Mouse (Mus musculus) layer of hippocampus, adult 9-10 months (tissue): Measurements from ENCODE around the gene Mad1l1.

ENCODE experiments used
- DNase-seq: peaks from one replicate; pipeline ENCODE4 v3.0.0; 2022; ENCODE audit warnings: low spot score

Gene Mad1l1

DNA sequence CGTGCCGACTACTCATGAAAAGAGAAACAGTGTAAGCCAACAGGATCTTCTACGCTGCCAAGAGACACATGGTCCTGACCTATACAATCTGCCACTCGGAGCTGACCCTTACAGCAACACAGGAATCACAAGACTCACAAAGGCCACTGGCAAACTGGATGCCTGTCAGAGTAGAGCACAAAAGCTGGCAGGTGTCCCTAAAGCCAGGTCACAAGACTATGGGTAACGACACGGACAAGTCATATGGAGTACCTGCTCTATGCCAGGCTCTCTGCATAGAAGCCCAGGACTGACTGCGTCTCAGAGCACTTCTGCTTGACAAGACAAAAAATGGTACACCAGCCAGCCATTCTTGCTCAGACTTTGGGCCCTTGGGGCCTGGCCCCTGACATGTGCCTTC, 234.1 kb downstream of the Mad1l1 start:
- DNase-seq = no peak

DNA sequence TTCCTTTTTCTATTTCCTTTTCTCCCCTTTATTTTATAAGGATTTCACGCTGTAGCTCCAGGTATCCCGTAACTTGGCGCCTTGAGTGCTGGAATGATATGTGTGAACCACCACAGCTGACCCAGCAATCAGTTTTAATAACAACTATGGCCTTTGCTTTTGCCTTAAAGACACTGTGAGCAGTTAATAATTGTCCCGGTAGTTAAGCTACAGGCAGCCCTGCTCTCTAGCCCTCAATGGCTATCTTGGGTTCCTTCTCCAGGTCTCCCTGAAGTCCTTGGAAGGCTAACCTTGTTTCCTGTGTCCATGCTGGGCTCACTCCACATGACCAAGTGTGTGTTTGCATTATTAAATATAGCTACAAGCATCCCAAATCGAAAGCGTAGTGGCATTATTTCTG, 237.0 kb downstream of the Mad1l1 start:
- no peak for DNase-seq

DNA sequence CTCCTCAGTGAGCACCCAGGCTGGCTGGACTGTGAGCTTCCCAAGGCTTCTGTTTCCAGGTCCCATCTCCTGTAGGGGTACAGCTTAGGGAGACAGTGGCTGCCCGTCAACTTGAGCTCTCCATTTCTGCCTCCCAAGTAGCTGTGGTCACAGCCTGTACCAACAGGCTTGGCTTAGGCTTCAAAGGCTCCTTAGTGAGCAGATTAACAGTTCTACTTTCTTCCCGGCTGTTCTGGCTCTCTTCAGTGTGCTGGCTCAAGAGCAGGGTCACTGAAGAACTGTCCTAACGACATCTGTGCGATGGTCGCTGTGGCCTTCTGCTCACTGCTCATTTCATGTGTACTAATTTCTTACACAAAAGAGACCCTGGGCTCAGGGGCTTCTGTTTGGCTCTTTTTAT, 237.4 kb downstream of the Mad1l1 start:
- no peak for DNase-seq

DNA sequence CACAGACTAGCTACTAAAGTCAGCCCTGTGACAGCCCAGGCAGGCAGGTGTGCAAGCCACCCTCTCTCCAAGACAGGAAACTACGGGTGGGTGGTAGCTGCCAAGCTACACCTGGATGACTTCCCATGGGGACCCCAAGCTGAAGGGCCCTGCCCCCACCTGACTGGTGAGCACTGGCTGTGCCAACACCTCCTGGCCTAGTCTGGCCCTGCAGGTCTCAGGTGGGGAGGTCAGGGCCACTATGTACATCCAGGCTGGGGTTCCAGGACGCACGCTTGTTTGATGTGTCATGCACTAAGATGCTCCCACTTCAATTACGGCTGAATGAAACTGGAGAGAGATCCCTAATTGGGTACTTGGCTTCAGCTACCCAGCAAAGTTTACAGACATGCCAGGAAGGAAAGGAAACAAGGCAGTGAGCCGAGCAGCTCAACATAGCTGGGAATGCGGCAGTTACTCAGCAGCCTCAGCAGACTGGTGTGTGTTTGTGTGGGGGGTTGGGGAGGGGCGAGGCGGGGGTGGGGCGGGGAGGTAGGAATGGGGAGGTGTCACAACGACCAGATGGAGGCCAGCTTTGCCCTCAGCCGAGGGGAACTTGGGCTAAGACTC, 239.0 kb downstream of the Mad1l1 start:
- DNase-seq = no peak

DNA sequence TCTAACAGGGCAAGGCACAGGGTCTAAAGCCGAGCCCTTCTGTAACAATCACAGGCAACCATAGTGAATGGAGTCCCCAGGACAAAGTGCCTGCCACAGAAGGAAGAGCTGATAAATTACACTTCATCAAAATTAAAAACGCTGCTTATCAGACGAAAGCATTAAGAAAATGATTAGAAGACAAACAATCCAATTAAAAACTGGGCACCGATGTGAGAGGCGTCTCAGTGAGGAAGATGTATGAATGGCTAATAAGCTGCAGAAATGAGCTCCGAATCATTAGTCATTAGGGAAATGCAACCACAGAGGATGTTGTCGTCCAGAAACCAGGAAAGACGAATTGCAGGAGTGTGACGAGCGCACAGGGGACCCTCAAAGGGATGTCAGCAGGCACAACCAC, 240.3 kb downstream of the Mad1l1 start:
- no peak for DNase-seq

DNA sequence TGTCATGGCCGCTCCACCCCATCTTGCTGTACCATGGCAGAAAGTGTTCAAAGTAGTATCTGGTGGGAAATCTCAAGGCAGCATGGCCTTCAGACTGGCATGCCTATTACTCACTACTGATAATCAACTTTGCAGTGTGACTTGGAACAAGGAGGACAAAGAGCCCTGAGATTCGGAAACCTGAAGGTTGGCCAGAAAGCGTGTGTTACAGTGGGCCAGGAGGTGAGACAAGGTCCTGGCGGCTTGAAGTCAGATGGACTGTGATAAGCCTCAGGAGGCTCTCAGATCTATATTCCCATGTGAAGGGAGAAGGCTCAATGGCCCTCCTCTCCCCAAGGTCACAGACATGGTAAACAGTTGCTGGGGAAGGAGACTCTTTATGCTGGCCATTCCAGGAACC, 241.8 kb downstream of the Mad1l1 start:
- DNase-seq = no peak

DNA sequence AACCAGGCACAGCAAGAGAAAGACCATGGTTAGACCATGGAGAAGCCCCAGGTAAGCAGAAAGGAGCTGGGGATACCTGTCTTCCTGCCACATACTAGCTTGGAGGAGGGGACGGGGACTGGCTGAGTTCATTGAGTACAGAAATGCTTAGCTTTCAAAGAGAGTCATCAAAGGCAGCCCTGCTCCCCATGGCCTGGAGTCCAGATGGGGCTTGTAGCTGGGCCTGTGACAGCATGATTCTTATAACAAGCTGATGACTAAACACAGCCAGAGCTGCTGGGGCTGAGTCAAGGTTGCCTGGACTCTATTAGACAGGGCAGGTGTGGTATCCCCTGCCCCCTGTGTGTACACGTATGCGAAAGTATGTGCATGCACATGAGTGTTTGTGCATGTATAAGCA, 242.9 kb downstream of the Mad1l1 start:
- no peak for DNase-seq

DNA sequence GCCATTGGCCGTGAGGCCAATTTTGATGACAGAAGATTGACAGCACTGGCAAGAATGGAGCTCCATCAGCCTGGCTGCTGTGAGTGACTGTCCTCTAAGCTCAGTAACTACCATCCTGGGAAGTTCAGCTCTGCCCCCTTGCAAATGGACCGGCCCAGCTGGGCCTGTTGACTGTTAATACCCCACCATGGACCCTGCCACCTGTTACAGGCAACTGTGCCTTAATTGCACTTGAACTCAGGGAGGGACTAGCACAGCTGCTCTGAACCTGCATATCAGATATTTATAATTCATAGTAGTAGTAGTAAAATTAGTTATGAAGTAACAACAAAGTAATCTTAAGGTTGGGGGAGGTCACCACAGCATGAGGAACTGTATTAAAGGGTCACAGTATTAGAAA, 244.9 kb downstream of the Mad1l1 start:
- DNase-seq = no peak

DNA sequence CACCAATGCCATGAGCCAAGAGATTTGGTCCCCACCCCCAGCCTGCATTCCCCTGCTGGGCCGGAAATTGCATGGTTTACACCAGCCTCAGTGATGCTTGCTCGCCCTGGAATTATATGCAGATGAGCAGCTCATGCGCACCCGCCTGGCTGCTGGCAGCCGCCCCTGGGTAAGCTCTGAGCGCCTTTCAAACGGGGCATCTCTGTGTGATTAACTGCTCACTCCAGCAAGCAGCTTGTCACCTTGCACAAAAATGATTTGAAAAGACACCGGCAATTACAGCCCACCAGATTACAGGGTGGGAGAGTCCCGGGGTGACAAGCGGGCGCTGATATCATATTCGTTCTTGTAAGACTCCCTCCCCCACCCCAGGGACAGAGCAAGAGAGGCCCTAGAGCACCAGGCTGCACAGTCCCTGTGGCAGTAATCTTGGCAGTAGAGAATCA, 247.7 kb downstream of the Mad1l1 start:
- DNase-seq = no peak

DNA sequence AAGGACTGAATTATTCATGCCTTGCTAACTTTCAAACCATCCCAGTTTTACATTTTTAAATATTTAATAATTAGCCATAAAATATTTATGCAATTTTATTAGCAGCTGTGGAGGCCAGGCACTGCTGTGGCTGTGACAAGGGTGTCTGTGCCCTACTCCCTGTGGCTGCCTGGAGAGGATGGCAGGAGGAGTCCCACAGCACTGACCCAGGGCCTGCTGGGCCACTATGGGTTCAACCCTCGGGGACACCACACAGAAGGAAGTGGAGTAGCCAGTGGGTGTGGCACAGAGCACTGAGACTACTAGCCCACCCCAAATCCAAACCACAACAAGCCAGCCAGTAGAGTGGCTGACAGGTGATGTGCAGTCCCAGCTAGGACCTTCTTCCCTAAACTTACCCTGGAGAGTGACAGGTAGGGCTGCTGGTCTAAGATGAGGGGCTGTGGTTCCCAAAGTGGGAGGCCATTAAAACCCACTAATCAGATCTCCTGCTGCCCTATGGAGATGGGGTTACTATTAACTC, 248.1 kb downstream of the Mad1l1 start:
- no peak for DNase-seq

DNA sequence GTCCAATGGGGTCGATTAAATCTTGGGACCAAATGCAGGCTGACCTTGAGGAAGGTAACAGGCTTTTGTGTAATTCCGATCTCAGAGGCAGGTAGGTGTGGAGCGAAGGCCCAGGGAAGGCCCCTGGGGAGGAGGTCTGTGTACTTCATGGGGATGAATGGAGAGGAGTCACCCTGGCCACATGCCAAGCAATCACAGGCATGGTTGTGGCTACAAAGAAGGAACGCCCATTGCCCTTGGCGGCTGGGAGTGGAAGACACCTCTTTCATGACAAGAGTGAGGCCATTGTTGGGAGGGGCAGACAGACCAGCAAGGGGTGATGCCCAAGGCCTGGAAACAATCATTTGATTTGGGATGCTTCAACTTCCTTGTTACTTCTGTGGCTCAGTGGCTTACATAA, 252.8 kb downstream of the Mad1l1 start:
- DNase-seq = no peak

DNA sequence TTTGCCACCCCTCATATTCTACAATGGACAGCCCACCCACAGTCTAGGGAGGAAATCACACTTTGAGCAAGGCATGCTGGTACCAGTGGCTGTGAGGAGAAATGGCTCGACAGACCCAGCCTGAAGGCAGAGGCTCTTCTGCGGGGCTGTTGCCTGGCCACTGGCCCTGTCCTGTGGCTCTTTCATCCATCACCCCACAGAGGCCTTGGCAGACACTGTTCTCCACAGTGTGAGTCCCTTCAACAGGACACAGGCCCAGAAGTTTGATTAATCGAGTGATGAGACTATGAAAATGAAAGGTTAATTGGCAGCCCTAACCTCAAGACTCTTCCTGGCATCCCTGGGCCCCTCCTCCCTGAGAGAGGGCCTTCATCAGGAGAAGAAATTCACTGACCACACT, 253.3 kb downstream of the Mad1l1 start:
- no peak for DNase-seq

DNA sequence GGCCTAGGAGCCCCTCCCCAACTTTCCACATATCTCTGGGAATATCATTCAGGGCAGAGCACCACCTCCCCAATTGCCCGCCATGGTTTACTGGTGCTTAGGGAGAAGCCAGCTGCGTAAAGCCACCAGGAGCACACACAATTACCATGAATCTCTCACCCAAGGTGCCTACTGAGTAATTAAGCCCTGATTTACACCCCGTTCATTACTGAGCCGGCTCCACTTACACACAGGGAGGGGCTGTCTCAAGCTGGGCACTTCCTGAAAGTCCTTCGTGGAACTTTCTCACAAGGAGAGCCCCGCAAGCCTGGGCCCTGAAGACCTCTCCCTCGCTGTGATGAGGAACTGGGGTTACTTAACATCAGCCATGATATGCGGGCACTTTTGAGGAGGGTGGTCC, 254.6 kb downstream of the Mad1l1 start:
- DNase-seq = no peak

DNA sequence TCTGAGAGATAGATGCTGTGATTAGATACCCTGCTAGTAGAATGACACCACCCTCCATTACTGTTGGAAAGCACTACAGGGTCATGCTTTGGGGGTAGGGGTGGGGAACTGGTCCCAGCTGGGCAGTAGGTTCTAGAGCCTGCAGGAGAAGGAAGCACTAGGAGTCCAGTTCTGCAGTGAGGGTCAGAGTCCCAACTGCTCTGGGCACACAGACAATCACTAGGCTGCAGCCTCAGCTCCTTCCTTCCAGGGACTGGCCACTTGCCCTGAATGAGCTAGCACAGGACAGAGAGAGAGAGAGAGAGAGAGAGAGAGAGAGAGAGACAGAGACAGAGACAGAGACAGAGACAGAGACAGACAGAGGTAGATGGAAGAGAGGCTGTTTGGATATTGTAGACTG, 255.1 kb downstream of the Mad1l1 start:
- no peak for DNase-seq

DNA sequence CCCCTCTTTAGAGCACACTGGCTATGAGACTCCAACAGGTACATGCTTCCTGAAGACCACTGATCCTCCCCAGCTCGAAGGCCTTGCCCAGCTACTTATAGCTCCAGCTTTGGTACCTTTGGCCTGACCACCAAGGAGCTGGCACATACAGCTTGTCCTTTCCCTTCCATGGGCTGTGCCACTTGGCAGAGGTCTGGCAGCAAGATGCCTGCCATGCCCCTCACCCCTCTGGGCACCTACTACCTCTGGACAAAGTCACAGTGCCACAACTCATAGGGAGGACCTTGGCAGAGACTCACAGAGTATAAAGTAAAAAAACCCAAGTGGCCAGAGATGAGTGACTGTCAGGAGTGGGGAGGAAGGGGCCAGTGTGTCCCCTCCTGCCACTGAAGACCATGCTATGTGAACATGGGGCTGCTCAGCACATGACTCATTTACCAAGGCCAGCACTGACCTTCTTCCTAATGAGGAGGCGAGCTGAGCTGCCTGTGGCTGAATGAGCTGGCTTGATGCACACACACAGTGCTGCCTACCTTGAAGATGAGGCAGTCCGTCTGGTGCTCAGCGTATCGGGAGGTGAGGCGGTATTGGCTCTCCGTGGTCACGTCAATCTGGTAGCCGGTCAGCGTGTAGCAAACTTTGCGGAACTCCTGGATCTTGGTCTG, 255.9 kb downstream of the Mad1l1 start:
- no peak for DNase-seq

DNA sequence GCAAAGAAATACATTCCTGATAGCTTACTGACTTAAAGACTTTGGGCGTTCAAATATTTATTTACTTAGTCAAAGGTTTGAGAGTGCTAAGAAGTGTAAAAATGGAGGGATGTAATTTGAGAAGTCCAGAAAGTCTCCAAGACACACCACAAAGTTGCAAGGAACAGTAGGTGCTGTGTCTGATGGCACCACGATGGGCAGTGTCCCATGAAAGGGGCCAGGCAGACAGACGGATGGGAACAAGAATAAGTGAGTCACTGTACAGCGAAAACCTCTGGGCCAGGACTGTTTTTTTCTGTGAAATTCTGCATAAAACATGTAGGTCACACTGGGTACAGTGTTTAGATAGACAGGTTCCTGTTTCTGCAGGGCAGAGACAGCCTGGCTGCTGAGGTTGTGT, 256.8 kb downstream of the Mad1l1 start:
- no peak for DNase-seq

DNA sequence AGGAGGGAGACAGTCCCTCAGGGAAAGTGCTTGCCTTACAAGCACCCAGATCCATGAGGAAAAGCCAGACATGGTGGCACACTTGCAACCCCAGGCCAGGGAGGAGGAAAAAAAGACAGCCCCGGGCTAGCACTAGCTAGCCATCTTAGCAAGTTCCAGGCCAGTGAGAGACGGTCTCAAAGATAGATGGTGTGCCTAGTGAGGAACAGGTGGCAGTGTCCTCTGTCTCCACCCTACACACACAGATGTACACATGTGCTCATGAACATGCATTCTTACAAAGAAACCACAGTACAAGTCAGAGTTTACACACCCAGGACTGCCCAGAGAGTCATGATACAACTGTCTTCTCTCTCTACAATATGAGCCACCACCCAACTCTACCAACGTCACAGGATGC, 258.5 kb downstream of the Mad1l1 start:
- no peak for DNase-seq

DNA sequence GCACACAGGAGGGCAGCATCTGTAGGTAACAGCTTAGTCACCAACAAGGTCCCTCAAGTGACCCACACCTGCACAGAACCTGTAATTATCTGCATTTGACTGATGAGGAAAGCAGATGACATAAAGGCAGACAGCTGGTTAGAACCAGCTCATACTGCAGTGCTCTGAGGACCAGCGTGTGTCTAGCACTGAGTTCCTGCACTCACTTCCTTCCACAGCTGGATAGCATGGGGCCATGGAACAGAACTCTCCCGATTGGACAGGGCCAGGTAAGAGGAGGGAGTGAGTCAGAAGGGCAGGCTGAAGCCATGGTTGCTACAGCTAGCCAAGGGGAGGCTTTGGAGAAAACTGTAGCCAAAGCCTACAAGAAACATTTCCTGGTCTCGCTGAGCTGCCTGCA, 259.0 kb downstream of the Mad1l1 start:
- DNase-seq = no peak

DNA sequence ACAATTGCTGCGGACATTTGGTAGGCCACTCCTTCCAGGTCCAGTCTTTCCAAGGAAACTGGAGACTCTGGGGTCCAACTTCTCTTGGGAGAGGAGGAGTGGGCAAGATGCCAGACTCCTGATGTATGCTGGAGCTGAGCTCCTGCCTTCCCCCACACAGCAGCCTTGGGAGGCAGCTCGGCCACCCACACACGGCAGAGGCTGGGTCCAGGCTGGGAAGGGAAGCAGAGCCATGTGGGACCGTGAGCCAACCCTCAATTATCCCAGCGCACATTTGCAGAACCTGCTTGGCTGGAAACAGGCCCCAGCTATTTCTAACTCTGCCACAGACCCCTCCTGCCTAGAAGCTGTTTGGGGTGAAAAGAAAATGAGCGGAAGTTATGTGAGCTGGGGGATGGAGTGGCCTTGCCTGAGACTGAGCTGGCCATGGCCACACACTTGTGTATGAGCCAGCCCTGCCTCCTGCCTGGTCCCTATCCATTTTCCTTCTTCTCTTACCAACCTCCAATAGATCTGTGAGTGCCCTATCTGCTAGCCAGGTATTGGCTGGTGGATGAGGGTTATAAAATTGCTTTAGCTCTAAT, 260.0 kb downstream of the Mad1l1 start:
- peak; percentile 35 for DNase-seq

DNA sequence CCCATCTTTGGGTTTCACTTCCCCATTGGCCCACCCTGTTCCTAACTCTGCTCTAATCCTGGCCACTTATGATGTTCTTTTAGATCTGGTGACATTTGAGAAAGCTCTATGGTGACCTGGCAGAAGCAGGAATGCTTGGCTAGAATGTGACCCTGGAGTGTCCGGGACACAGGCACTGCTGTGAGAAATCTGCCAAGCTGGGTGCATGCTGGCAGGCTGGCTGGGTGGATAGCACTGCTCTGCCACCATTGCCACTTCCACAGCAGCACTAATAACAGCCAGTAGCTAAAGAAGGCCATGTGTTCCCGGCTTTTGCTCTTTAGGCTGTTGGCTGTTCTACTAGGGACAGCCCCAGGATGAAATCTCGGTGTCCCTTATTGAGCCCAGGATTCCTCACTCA, 265.1 kb downstream of the Mad1l1 start:
- DNase-seq = no peak

DNA sequence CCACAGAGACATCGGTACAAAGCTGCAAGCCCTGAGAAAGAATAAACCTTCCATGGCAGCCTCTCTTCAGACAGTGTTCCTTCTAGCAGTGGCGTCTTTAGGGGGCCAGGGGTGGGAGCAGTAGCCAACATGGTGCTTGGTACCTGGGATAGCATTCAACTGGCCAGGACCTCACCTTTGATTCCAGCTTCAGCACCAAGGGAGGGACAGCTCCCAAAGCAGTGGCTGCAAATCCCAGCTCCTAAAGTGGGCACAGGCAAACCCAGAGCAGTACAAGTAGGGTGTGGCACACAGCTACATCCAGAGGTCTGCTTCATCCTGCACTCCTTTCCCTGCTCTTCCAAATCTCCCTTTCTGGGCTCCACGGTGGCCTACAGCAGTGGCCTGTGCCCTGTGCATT, 265.9 kb downstream of the Mad1l1 start:
- no peak for DNase-seq

DNA sequence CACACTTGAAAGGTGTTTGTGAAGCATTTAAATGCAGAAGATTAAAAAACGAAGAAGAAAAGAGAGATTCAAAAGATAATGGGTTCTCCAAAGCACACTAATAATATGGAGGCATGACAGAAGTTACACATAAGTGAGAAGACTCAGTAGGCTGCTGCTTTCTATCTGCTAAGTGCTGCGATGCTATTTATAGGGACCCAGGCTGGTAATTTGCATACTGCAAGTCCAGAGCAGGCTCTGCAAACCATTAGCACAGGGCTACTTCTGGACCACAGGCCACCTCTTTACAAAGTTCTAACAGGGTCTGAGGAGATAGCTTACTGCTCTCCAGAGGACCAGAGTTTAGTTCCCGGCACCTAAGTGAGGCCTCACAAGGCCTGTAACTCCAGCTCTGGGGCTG, 267.7 kb downstream of the Mad1l1 start:
- DNase-seq = no peak

DNA sequence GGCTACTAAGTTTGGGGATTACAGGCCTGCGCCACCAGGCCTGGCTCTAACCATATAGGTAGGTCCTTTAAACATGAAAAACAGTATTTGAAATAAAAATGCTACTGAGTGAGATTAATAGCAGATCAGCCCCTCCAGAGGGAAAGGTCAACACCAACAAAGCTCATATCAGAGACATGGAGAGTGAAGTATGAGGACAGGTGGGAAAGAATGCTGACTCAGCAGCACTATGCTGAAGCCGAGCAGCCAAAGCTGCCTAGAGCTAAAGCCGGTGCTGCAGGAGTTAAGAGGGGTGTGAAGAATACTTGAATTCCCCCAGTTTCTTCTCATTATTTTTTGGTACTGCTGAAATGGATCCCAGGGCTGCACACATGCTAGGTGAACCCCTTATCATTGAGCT, 268.9 kb downstream of the Mad1l1 start:
- DNase-seq = no peak

DNA sequence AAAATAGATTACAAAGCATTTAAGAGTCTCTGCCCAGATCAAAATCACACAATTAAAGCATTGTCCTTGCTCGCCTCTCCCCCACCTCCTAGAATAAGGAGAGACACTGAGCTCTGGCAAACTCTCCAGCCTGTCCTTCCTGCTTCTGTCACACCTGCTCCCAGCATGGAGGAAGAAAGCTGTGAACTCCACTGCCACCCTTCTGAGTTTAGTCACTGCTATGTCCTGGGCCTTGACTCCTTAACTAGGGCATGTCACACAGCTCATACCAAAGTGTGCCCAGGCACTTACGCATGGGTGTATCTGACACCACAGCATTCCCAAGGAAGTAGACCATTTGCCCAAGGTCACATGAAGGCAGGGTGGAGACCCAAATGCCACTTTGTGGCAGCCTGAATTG, 275.9 kb downstream of the Mad1l1 start:
- no peak for DNase-seq
